Mouse (Mus musculus) CD8-positive naive resting alpha-beta T cell, adult 57 days (primary cell): ENCODE measurements around the gene Ppp1r9a. TPM values are rescaled to one million over a fixed set of nuclear protein-coding genes. Genes with fewer than 3 reads are reported as not detected.

Experiments
- total RNA-seq: library from RNA; stranded (reverse); gene quantifications from one replicate; pipeline ENCODE4 v1.2.4, GENCODE M21; 2023

Ppp1r9a gene
- total RNA-seq: 0.67 TPM

DNA sequence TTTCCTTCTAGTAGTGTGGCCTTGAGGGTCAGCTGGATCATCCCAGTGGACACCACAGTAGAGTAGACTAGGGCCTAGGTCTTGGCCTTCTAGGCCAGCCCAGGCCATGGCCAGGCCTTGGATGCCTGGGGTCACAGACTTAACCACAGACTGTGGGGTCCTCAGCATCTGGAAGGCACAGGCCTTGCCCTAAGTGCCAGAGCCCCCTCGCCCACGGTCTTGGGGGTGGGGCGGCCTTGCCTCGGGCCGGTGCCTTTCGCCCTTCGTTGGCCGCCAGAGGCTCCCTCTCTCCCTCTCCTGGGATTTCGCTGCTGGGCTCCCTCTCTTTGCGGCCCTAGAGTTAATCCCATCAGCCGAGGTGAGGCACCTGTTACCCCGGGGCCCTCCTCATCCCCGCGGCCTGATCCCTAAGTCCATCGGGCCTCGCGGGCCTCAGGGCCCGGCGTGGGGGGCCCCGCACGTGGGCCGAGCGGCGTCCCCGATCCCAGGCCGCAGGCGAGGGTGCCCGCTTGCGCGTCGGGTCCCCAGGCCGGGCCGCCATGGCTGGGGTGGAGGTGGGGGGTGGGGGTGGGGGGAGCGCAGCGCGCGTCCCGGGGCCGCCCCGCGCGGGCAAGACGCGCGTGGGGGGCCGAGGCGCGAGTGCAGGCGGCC is at the start of gene Ppp1r9a:
Gene Ppp1r9a (plus strand): TSS at position 244 of the 651 bp plus-strand sequence.

DNA sequence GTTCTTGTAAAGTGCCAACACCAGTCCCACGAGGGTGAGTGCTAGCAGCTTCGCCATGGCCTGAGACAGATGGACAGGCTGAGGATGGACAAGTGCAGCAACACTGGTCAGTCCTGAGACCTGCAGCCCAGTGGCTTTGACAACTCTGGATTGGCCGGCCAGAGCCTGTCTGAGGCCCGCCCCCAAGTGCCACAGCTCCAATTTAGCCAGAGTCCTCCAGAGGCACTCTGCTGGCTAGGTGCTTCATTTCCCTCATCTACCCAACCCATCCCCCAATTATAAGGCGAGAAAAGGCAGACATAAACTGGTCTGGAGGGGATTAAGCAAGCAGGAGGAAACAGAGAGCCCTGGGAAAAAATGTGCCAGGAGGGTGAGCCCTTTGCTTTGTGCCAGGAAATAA is 291.0 kb downstream of the Ppp1r9a start, which contains the start of gene Pon1:
Gene Pon1 (minus strand): TSS at position 254 of the 400 bp plus-strand sequence.

Other genes with a start within 250 kb of the Ppp1r9a start
- gene Sgce, start 155.7 kb upstream of the Ppp1r9a start, total RNA-seq: not detected
- gene Peg10, start 155.6 kb upstream of the Ppp1r9a start, total RNA-seq: not detected